Mouse (Mus musculus) C2C12 (cell line): Measurements from ENCODE around the gene Marcksl1.

Experiments used
- CEBPB ChIP-seq: IDR thresholded peaks from one replicate; pipeline ENCODE4 v1.6.1; 2011; ENCODE audit warnings: low read depth, mild to moderate bottlenecking, control low read depth, moderate library complexity
- CTCF ChIP-seq: IDR thresholded peaks from one replicate; pipeline ENCODE4 v1.5.1; 2011; ENCODE audit not compliant: control insufficient read depth, insufficient read depth, insufficient read length

- TF ChIP-seq CTCF (no peak), CEBPB (no peak)
Measured at GRCm38 (mm10) chr4:129500017-129500416, 13.4 kb upstream of the Marcksl1 start.
